Mouse (Mus musculus) 3T3-L1 (cell line): ENCODE data around the gene Scg3.
"Not testable (repeated sequence)": the region's sequence is repeated elsewhere in the genome, so short reads cannot be mapped to it uniquely, and the experiment has no call there.

ENCODE experiments used
- DNase-seq: peaks from one replicate; pipeline ENCODE4 v3.0.0-alpha.2; 2015; ENCODE audit warnings: low read depth, low spot score

Gene Scg3

DNA sequence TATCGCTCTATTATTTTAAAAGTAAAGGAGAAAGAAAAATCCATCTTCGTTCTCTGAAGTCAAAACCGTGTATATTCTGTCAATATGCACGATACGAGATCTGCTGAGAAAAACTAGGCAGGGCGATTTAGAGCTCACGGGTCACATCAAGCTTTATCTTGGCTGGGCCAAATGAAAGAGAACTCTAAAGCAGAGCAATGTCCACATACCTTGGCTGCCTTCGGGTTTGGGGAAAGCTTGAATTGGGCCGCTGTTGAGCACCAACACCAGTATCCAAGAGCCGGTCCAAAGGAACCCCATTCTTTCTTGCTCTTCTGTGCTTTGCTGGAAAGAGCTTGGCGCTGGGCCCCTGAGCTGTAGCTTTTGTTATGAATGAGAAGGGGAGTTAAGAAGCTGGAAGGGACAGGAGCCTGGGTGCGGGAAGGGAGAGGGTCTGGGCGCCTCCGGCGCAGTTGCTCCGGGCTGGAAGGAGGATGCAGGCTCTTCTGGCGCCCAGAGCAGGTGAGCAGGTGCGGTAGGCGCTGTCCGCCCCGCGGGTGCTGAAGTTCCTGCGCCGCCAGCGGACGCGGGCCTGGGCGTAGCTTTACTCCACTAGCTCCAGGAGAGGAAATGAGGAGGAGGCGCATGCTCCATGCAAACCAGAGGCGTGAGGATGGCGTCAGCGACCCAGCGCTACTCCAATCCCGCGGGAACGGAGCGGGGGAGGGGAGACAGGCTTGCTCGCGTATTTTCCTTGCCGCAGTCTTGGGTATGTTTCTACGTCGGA, at the start of gene Scg3:
TSS of gene Scg3 (minus strand) at position 631 of the 766 bp plus-strand sequence.
- DNase-seq: no peak

DNA sequence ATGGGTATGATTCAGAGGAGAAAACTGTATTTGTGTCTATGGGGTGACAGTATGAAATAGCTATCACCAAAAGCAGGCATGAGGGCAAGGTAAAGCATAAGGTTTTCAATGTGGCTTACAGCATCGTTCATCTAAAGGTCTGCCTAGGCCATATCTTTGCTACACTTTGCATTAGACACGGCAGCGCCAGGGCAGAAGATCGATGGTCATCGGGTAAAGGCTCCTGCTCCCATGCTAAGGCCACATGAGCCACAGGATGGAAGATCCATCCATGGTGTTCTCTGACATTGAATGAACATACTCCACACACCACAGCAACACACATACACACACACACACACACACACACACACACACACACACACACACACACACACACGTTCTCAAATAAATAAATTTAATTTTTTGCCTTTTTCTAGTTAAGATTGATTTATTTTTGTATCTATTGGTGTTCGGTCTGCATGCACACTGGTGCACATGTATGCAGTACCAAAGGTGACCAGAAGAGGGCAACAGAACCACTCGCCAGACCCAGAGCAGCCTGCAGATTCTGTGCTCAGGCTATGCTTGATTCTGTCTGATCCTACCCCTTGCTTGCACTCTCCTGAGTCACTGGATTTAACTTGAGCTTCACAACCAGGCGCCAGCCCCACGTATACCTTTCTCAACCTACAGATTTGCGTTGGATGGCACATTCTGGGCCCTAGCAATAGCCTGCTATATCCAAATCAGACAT, 36.3 kb upstream of the Scg3 start:
- peak; percentile 86 for DNase-seq

DNA sequence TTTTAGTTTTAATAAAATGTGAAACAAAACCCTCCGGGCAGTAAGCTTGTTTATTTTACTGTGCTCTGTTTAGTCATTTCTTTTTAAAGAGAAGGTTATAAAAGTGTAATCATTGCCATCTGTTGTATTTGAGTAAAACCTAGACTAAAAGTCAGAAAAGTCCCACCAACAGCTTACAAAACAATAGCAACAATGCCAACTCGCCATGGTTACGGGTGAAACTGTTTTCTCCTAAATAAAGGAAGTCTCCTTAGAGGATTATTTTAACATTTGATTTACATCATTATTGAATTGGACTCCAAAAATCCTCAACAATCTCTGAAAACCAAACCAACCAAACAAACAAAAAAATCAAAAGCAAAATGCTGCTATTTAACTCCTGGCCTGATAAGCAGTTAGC, 35.6 kb upstream of the Scg3 start:
- DNase-seq: peak; percentile 40

DNA sequence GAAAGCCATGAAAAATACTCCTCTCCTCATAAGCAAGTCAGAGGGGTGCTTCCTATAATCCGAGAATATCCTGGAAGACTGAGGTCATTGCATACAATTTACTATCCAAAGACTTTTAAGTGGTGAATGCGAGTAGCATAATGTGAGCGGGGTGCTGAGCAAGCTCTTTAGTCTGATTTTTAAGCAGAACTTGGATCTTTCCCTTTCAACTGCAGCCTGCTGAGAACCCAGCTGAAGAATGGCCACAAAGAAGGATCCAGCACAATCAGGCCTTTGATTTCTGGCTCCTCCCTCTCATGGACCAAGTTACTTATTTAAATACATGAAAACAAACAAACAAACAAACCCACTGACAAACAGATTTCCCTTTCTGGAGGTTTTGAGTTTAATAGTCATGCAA, 916 bp upstream of the Scg3 start:
- no peak for DNase-seq

DNA sequence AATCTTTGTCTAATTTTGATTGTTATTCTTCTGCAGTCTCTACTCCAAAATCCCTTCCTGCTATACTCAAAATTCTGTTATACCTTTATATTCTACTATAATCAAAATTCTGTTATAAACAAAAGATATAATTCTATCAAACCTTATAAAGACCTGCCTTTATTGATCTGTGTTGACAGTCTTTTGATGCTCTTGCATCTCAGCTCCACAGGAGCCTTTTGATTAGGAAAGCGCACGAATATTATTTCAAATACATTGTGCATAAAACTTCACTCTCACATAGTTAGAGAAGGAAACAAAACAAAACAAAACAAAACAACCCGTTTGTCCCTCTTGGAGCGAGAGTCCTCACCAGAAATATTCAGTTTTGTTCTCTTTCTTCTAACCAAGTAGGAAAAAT, 436 bp upstream of the Scg3 start:
- DNase-seq: no peak

DNA sequence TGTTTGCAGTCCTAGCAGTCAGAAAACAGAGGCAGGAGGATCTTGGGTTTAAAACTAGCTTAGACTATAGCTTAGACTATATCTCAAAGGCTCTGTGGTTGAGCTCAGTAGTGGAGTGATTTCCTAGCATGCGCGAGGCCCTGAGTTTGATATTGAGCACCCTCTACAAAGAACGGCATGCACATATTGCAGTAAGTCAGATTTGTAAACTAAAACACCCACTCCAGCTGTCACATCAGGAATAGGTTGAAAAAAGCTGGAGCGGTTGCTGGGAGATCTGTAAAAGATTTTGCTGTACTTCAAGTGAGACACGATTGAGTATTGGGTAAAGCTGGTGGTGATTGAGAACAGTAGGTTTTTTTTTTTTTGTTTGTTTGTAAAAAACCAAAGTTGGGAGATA, 3.2 kb downstream of the Scg3 start:
- DNase-seq: no peak

DNA sequence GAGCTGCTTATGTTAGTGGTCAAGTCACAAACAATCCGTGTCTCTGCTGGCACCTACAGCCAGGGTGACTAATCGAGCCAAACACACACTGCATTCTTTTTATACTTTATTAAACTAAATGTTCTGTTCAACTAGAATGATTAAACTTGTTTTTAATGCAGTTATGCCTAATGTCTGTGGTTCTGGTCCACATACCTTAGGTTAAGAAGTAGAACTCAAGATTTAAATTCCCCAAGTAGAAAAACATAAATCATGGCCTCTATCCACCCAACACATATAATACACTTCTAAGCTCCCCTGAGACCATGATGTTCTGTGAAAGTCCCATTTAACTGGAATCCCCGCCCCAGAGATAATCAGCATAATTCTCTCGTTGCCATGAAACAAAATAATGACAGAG, 4.2 kb downstream of the Scg3 start:
- no peak for DNase-seq

DNA sequence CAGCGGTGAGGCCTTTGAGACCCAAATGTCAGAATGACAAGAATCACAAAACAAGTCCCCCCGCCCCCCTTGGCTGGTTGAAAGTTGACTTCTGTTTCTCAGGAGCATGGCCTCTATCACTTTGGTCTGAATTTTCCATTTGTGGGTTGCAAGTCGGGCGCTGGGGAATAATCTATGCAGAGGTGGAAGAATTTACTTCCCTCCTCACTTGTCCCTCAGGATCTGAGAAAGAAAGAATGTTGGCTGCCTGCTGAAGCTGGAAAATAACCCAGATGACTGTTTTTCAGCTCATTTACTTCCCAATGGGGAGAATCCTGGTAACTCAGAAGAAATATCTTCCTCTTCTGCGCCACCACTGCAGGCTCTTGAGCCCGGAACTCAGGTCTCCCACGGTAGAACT, 5.5 kb downstream of the Scg3 start:
- DNase-seq: no peak

DNA sequence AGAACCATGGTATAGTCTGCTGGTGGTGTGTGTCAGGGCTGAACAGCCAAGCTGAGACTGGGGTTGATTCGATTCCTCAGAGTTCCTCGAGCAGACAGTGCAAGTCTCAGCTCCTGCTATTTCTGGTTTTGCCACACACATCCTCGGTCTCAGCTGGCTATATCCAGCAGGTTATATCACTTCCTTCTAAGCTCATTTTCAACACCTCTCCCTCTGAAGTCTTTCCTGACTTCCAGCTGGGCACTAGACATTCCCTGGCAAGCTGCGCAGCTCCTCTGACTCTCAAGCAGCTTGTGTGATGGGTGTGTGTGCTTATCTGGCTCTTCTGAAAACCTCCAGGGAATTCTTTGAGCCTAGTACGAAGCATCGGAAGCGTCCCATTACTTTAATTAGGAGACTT, 7.6 kb downstream of the Scg3 start:
- no peak for DNase-seq

DNA sequence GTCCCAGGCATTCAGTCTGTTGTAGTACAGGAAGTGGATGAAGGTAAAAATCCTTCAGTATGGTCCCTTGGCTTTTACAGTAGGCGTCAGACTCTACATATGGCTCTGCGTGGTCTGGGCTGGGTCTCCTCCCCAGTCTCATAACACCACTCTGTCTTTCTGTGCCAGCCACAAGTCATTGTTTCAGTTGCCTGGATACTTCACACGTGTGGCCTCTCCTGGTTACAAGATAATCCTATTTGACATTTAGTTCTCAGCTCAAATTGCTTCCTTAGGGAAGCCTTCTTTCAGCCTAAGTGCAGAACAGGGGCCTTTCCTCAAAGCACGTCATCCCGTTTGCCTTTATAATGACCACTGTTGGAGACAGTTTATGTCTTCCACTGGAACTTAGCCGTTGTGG, 11.1 kb downstream of the Scg3 start:
- no peak for DNase-seq

DNA sequence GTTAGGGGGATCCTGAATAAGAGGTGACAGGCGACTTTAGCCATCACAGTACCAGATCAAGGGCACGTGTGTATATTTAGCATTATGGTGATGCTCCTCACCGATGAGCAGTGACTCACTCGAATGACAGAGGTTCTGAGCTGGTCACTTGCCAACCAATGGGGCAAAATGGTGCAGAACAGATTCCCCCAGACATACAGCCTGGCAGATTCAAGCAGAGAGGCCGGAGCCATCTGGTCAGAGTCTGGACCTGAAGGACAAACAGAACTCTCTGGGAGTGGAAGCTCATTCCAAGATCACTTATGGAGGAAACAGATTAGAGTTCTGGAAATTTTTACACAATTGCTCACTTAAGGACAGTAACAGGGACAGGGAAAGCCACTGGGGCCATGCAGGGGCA, 17.2 kb downstream of the Scg3 start:
- no peak for DNase-seq

DNA sequence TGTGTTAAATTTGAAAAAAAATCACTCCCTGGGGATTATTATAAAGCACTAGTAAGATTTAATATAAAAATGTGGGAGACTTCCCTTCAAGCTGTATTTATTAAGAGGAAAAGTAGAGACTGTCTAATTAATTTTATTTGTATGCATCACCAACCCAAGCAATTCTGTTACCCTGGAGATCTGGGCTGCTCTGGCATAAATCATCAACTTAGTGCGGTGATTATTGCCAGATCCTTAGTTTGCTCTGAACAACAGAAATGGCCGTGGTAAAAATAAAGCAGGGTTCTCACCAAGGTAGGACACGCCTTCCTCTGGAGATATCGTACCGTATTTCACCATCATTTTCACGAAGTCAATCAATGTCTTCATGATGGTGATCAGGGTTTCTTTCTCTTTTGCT, 18.5 kb downstream of the Scg3 start:
- no peak for DNase-seq

DNA sequence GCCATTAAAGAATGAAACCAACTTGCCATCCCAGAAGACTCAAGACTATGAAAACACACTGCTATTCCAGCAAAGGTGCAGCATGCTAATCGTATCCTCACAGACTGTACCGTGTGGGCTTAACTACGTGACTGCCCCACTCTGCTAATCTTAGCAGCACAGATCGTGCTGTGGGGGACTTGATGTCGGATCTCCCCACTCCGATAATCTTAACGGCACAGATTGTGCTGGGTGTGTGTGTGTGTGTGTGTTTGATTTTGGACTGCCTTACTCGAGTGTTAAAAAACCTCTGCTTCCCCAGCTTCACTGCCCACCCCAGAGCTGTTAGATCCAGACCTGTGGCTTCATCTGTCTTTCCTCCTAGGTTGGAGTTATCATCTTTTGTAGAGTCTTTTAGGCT, 22.9 kb downstream of the Scg3 start:
- no peak for DNase-seq

DNA sequence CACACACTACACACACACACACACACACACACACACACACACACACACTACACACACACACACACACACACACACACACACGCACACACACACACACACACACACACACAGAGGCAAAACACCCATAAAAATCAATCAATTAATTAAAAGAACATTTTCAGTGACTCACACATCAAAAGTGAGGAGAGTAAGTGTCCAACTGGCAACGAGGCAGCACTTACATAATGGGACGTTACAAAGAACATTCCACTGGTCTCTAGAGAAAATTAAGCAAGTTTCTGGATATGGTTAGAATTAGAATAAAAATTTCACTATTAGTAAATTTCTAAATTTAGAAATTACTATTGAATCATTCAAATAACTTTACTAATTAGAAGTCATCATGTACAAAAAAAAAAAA, 27.4 kb downstream of the Scg3 start:
- not testable (repeated sequence) for DNase-seq

DNA sequence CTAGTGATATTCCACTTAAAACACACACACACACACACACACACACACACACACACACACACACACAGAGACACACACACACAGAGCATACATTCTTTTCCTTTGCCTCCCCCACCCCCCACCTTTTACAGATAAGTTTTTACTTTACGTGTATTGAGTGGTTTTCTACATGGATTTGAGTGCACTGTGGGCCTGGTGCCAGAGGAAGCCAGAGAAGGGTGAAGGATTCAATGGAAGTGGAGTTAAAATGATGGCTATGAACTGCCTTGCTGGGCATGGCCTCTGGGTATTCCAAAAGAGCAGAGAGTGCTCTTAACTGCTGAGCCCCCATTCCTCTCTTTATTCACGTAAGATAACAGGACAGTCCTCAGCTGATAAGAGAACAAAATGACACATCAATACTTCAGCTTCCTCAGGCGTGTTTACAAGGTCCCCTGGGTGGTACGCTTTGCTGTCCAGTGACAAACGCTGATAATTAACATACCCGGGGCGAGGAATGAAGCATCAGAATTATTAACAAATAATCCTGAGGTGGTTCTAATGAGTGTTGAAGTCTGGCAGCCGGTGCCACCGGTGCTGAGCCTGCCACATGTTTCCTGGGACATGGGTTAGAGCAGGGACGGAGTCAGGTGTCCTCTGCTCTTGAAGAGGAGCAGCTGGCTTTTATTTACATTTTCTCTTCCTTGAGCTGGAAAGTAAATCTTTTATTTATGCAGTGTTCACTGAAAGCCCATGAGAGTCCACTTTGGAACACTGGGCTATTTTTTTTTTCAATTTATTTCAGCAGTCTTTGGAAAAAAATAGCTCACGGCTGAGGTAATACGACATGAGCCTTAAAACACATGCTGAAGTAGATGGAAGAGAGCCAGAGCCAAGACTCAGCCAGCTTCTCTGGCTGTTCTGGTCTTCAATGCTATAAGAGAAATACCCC, 29.6 kb downstream of the Scg3 start:
- DNase-seq: no peak

DNA sequence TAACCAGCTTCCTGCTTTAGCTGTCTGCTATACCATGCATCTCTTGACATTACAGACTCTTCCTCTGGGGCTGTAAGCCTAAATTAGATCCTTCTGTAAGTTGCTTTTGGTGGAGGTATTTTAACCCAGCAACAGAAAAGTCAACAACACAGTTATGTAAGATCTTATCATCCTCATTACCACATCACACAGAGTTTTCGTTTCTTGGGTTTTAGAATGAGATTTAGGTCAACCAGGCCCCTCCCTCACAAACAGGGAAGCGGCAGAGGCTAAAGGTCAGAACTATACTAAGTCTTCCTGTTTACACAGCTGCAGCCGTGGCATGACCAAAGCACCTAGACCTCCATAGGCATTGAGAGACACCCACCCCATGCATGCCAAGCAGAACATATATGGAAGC, 38.5 kb downstream of the Scg3 start:
- DNase-seq: no peak

DNA sequence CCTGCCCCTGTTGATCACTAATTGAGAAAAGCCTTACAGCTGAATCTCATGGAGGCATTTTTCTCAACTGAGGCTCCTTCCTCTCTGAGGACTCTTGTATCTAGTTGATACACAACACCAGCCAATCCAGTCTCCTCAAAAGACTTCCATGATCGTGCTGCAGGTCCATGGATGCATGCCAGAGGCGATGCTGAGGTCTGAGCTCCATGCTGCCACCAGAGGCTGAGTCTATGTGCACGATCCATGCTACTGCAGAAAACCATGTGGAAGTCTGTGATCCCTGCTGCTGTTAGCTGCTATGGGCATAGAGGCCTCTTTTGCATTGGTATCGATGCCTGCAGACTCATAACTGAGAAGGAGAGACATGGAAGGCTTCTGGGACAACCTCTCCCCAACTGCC, 49.6 kb downstream of the Scg3 start:
- no peak for DNase-seq

DNA sequence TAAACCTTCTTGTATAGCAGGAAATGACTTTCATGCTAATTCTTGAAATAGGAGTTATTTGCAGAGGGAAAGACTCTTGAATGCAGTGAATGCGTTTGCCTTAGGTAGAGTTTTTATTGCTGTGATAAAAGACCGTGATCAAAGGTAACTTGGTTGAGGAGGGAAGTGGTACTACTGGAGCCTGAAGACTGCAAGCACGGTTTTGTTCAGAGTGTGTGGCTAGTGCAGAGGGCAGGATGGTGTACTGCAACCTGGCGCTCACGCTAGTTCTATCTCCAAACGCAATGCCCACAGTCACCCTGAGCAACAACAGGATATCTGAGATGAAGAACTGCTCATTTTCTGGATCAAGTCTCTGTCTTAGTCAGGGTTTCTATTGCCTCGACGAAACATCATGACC, 50.3 kb downstream of the Scg3 start:
- no peak for DNase-seq

DNA sequence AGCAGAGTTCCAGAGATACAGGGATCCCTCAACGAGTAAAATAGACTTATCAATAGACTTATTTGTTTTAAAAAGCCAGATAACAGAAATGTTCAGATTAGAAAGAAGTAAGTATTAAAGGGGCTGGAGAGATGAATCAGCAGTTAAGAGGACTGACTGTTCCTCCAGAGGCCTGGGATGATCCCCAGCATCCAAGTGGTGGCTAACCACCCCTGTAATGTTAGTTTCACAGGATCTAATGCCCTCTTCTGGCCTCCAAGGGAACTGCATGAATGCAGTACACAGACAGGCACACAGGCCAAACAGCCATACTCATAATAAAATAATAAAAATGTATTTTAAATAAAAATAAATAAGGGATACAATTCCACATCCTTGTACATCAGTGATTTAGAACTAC, 51.0 kb downstream of the Scg3 start:
- DNase-seq: no peak

DNA sequence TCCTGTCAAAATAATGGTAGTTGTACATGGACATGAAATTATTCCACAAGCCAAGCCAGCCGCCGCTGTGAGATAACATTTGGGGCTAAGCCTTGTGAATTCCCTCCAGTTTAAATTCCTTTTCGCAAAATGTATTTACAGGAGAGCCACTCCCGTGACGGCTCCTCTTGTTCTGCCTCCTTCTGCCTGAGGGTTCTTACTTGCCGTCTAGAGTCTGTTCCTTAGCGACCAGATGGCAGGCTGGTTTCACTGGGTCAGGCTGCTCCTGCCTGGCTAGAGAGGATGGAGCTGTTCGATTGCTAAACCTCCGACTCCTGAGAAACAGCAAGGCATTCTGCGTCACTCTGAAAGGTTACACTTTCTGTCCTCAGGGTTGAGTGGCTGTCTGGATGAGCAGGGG, 51.7 kb downstream of the Scg3 start:
- DNase-seq: no peak

DNA sequence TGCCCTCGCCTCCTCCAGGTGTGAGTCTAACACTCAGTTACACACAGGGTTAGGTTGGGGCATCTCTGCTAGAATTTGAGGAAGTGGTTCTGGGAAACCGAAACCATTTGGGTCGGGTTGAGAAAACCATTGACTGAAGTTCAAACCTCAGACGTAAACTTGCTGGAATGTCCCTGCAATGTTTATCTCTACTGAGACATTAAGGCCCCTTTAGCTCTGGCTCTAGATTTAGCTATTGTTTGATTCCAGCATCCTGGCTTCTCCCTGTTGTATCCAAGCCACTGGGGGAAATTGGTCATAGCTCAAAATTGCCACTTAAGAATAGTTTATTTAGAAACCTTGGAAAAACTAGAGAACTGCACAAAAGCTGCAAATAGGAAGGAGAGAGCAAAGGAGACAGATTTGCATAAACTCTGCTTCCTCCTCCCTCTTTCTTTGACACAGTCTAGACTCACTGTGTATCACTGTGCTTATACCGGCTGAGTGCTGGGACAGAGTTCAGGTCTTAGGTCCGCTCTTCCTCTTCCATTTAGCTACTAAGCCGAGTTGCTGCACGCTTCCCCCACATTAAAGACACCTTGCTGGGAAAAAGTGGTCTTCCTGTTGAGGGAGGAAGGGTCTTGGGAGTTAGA, 52.9 kb downstream of the Scg3 start:
- DNase-seq: no peak

DNA sequence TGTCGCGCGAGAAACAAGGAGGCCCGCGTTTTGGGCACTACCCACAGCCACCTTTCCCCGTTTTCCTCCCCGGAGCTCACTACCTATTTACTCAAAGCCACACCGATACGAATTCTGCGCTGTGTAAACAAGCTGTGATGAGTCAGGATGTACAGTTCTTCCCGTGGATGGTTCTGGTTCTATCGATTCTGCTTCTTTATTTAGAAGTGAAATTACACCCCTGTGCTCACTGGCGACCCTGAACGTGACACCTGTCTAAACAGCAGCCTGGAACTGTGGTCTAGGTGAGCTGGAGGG, 57.6 kb downstream of the Scg3 start:
- peak; percentile 29 for DNase-seq
